Mouse (Mus musculus): ENCODE data around the gene Plagl1.

GRCm38 (mm10) chr10:13019026-13019425, 41.3 kb upstream of the Plagl1 start:
- TF ChIP-seq CHD2 (IDR thresholded peaks at IDR 0.05; ENCODE audit: low read depth, low read length) (no peak), HCFC1 (IDR thresholded peaks at IDR 0.05; ENCODE audit: borderline replicate concordance, insufficient read depth, low read length) (no peak), MAFK (IDR thresholded peaks at IDR 0.05; ENCODE audit: insufficient read depth, low read depth, low read length) (no peak), ZNF384 (IDR thresholded peaks at IDR 0.05; ENCODE audit: low read depth, low read length) (no peak), ZC3H11A (IDR thresholded peaks at IDR 0.05; ENCODE audit: borderline replicate concordance, low read depth, low read length) (no peak)

All from ES-E14 (cell line).